Mouse (Mus musculus): Measurements from ENCODE around the gene Runx2. TPM values are rescaled to one million over a fixed set of nuclear protein-coding genes. Genes with fewer than 3 reads are reported as not detected.
A peak's percentile ranks its signal among the peaks of the same experiment; 100 is the strongest.

Runx2 gene
- total and polyA plus RNA-seq, 3 experiments, result not detected

DNA sequence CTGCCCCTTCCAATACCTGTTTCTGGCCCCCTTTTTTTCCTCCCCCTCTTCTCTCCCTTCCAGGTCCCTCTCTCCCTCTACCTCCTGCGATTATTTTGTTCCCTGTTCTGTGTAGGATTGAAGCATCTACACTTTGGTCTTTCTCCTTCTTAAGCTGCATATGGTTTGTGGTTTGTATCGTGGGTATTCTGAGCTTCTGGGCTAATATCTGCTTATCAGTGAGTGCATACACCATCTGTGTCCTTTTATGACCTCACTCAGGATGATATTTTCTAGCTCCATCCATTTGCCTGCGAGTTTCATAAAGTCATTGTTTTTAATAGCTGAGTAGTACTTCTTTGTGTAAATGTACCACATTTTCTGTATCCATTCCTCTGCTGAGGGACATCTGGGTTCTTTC, 15.0 kb upstream of the Runx2 start:
- no peaks in the 10 kb centered on the region for H3K9me3 ChIP-seq (replicated peaks; ENCODE audit: insufficient read depth, low read length)
- H3K4me3 ChIP-seq (ENCODE audit: control insufficient read depth in 1 of 2, insufficient read depth in 1 of 2, low read depth in 2 of 2, low read length in 2 of 2), result no peak overlapping the region
- peak; percentile 73 for DNase-seq (ENCODE audit: low read depth, low spot score)
- no peak overlapping the region for H3K9ac ChIP-seq (ENCODE audit: control insufficient read depth, low read depth, low read length, poor library complexity, severe bottlenecking)
- no peaks in the 10 kb centered on the region for H3K79me2 ChIP-seq (ENCODE audit: control insufficient read depth, insufficient read depth, low read length, poor library complexity)
- TF ChIP-seq GATA1 (IDR thresholded peaks at IDR 0.05; ENCODE audit: low read depth, low read length), result peak; percentile 86
- peak; percentile 76 for TF ChIP-seq TAL1 (IDR thresholded peaks at IDR 0.05; ENCODE audit: low read length)
- TF ChIP-seq ZC3H11A (IDR thresholded peaks at IDR 0.05; ENCODE audit: low read depth, low read length), result no peak
- TF ChIP-seq TCF12 (IDR thresholded peaks at IDR 0.05; ENCODE audit: low read depth, low read length), result peak; percentile 84
- TF ChIP-seq MAFK (IDR thresholded peaks at IDR 0.05; ENCODE audit: borderline replicate concordance, low read depth, low read length), result no peak
- TF ChIP-seq HCFC1 (IDR thresholded peaks at IDR 0.05; ENCODE audit: low read depth, low read length), result peak; percentile 22; the same call in 1 of the 2 replicates
- TF ChIP-seq ZKSCAN1 (IDR thresholded peaks at IDR 0.05; ENCODE audit: low read depth, low read length), result peak; percentile 48; the same call in 1 of the 2 replicates
- TF ChIP-seq SIN3A (IDR thresholded peaks at IDR 0.05; ENCODE audit: low read length), result peak; percentile 38; the same call in 1 of the 2 replicates
- no peak for TF ChIP-seq CHD1 (IDR thresholded peaks at IDR 0.05; ENCODE audit: low read depth, low read length)
- peak; percentile 87 for TF ChIP-seq ETS1 (IDR thresholded peaks at IDR 0.05; ENCODE audit: low read depth, low read length)
- no peak for TF ChIP-seq MAX (IDR thresholded peaks at IDR 0.05; ENCODE audit: low read length)
- peak; percentile 54 to 82; a peak in 3 of 4 replicates for TF ChIP-seq EP300 (IDR thresholded peaks at IDR 0.05; ENCODE audit: low read depth in 1 of 2, low read length in 2 of 2)
- TF ChIP-seq GABPA (IDR thresholded peaks at IDR 0.05; ENCODE audit: low read depth, low read length), result no peak
- TF ChIP-seq SMC3 (IDR thresholded peaks at IDR 0.05; ENCODE audit: low read depth, low read length), result no peak
- peak; percentile 54; the same call in 1 of the 2 replicates for TF ChIP-seq RCOR1 (IDR thresholded peaks at IDR 0.05; ENCODE audit: low read depth, low read length)
- TF ChIP-seq UBTF (IDR thresholded peaks at IDR 0.05; ENCODE audit: borderline replicate concordance, insufficient read depth, low read depth, low read length), result no peak
- peaks cover 0 to 29% of the 10 kb centered on the region in 2 experiments; a peak in 2 of 4 replicates for H3K36me3 ChIP-seq (ENCODE audit: control insufficient read depth in 1 of 2, insufficient read depth in 2 of 2, low read length in 2 of 2)
- H3K27me3 ChIP-seq (ENCODE audit: control insufficient read depth in 1 of 2, insufficient read depth in 2 of 2, low read length in 2 of 2), result no peaks in the 10 kb centered on the region
- no peak overlapping the region for H3K27ac ChIP-seq (ENCODE audit: control insufficient read depth, low read depth, low read length)
- peaks cover 18 to 25% of the 10 kb centered on the region in 2 experiments for H3K4me1 ChIP-seq (ENCODE audit: control insufficient read depth in 1 of 2, insufficient read depth in 2 of 2, low read length in 2 of 2)

DNA sequence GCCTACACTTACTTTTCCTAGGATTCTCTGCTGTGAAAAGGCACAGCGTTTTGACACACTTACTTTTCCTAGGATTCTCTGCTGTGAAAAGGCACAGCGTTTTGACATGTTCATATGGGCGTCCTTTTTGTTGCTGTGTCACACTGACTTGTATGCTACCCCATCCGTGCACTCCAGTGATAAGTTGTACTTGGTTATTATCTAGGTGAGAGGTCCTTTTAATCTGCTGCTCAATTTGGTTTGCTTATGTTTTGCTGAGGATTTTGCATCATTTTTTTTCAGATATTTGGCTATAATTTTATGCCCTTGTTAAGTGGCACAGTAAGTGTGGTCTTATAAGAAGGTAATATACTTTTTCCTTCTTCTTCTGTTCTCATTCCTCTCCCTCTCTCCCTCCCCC, 13.4 kb upstream of the Runx2 start:
- H3K79me2 ChIP-seq (ENCODE audit: control insufficient read depth, insufficient read depth, low read length, poor library complexity), result no peaks in the 10 kb centered on the region
- H3K27ac ChIP-seq (ENCODE audit: control insufficient read depth, low read depth, low read length), result peak overlapping the region; percentile 43; the same call in 1 of the 2 replicates
- no peak overlapping the region for H3K4me3 ChIP-seq (ENCODE audit: control insufficient read depth in 1 of 2, insufficient read depth in 1 of 2, low read depth in 2 of 2, low read length in 2 of 2)
- peaks cover 0 to 29% of the 10 kb centered on the region in 2 experiments; a peak in 2 of 4 replicates for H3K36me3 ChIP-seq (ENCODE audit: control insufficient read depth in 1 of 2, insufficient read depth in 2 of 2, low read length in 2 of 2)
- peak; percentile 70 for DNase-seq (ENCODE audit: low read depth, low spot score)
- no peaks in the 10 kb centered on the region for H3K27me3 ChIP-seq (ENCODE audit: control insufficient read depth in 1 of 2, insufficient read depth in 2 of 2, low read length in 2 of 2)
- H3K9me3 ChIP-seq (replicated peaks; ENCODE audit: insufficient read depth, low read length), result no peaks in the 10 kb centered on the region
- H3K4me1 ChIP-seq (ENCODE audit: control insufficient read depth in 1 of 2, insufficient read depth in 2 of 2, low read length in 2 of 2), result peaks cover 18 to 25% of the 10 kb centered on the region in 2 experiments
- no peak overlapping the region for H3K9ac ChIP-seq (ENCODE audit: control insufficient read depth, low read depth, low read length, poor library complexity, severe bottlenecking)
- TF ChIP-seq ETS1 (IDR thresholded peaks at IDR 0.05; ENCODE audit: low read depth, low read length) (peak; percentile 43; the same call in 1 of the 2 replicates), CHD2 (IDR thresholded peaks at IDR 0.05; ENCODE audit: low read length) (no peak), POLR2AphosphoS5 (IDR thresholded peaks at IDR 0.05; ENCODE audit: borderline replicate concordance, low read depth, low read length) (no peak), TCF12 (IDR thresholded peaks at IDR 0.05; ENCODE audit: low read depth, low read length) (peak; percentile 65), CHD1 (IDR thresholded peaks at IDR 0.05; ENCODE audit: low read depth, low read length) (no peak), EP300 (IDR thresholded peaks at IDR 0.05; ENCODE audit: low read depth in 1 of 2, low read length in 2 of 2) (peak; percentile 66 to 84), MAZ (IDR thresholded peaks at IDR 0.05; ENCODE audit: low read depth, low read length) (no peak), TAL1 (IDR thresholded peaks at IDR 0.05; ENCODE audit: low read length) (peak; percentile 43), BHLHE40 (IDR thresholded peaks at IDR 0.05; ENCODE audit: borderline replicate concordance, low read depth, low read length) (no peak), ELF1 (IDR thresholded peaks at IDR 0.05; ENCODE audit: low read depth, low read length) (no peak), POLR2AphosphoS2 (IDR thresholded peaks at IDR 0.05; ENCODE audit: low read length) (no peak), MAX (IDR thresholded peaks at IDR 0.05; ENCODE audit: low read length) (no peak), NRF1 (IDR thresholded peaks at IDR 0.05; ENCODE audit: insufficient read depth, low read depth, low read length, poor library complexity, severe bottlenecking) (no peak), RAD21 (IDR thresholded peaks at IDR 0.05; ENCODE audit: low read depth, low read length) (no peak), SMC3 (IDR thresholded peaks at IDR 0.05; ENCODE audit: low read depth, low read length) (no peak), USF1 (IDR thresholded peaks at IDR 0.05; ENCODE audit: low read depth, low read length) (no peak), UBTF (IDR thresholded peaks at IDR 0.05; ENCODE audit: borderline replicate concordance, insufficient read depth, low read depth, low read length) (no peak), RCOR1 (IDR thresholded peaks at IDR 0.05; ENCODE audit: low read depth, low read length) (peak; percentile 69), JUND (IDR thresholded peaks at IDR 0.05; ENCODE audit: low read depth, low read length) (no peak), MAFK (IDR thresholded peaks at IDR 0.05; ENCODE audit: borderline replicate concordance, low read depth, low read length) (no peak), ZMIZ1 (IDR thresholded peaks at IDR 0.05; ENCODE audit: low read depth, low read length) (no peak), MYC (IDR thresholded peaks at IDR 0.05; ENCODE audit: low read depth, low read length) (no peak), ZNF384 (IDR thresholded peaks at IDR 0.05; ENCODE audit: low read depth, low read length) (peak; percentile 54)
